Mouse (Mus musculus): ENCODE results near the gene Cox8b. TPM values are rescaled to one million over a fixed set of nuclear protein-coding genes. Genes with fewer than 3 reads are reported as not detected.

The Cox8b gene
- polyA plus RNA-seq, 1 experiment from 2014 or later: not detected

- peak within 1 kb of the TSS; percentile 93 for H3K27ac ChIP-seq
- peaks cover 66% of the 10 kb centered on the region for H3K36me3 ChIP-seq (ENCODE audit: poor library complexity, severe bottlenecking)
- H3K4me1 ChIP-seq: peaks cover 32% of the 10 kb centered on the region
- peak within 1 kb of the TSS; percentile 99 for H3K4me2 ChIP-seq
- peak within 1 kb of the TSS; percentile 84 for H3K4me3 ChIP-seq
- peak within 1 kb of the TSS; percentile 92 for H3K9ac ChIP-seq
- no peaks in the 10 kb centered on the region for H3K27me3 ChIP-seq
- H3K9me3 ChIP-seq (replicated peaks): no peaks in the 10 kb centered on the region
- peak; percentile 55 for ATAC-seq
- 39% methylated on average over 39 of the region's 40 CpGs for WGBS
These were observed 42.4 kb downstream of the Cox8b start, which contains the start of gene Bet1l for GRCm38 (mm10) chr7:140857550-140858505. Gene Bet1l (minus strand): TSS chr7:140857577.

- H3K4me2 ChIP-seq: peak within 1 kb of the TSS; percentile 99
- no peaks in the 10 kb centered on the region for H3K27me3 ChIP-seq
- H3K4me1 ChIP-seq: peaks cover 32% of the 10 kb centered on the region
- H3K36me3 ChIP-seq (ENCODE audit: poor library complexity, severe bottlenecking): peaks cover 66% of the 10 kb centered on the region
- no peaks in the 10 kb centered on the region for H3K9me3 ChIP-seq (replicated peaks)
- 0% methylated on average over 50 of the region's 50 CpGs for WGBS
- H3K4me3 ChIP-seq: peak within 1 kb of the TSS; percentile 84
- H3K27ac ChIP-seq: peak within 1 kb of the TSS; percentile 93
- peak within 1 kb of the TSS; percentile 92 for H3K9ac ChIP-seq
- peak; percentile 83 for ATAC-seq
These were observed 43.3 kb downstream of the Cox8b start, which contains the start of gene Ric8a for GRCm38 (mm10) chr7:140856785-140857549. Gene Ric8a (plus strand): TSS chr7:140856957.

- peaks cover 32% of the 10 kb centered on the region for H3K4me1 ChIP-seq
- peak; percentile 80 for ATAC-seq
- no peaks in the 10 kb centered on the region for H3K27me3 ChIP-seq
- H3K36me3 ChIP-seq (ENCODE audit: poor library complexity, severe bottlenecking): peaks cover 65% of the 10 kb centered on the region
- WGBS: 2% methylated on average over 51 of the region's 51 CpGs
- H3K9ac ChIP-seq: peak within 1 kb of the TSS; percentile 92
- no peaks in the 10 kb centered on the region for H3K9me3 ChIP-seq (replicated peaks)
- peak within 1 kb of the TSS; percentile 99 for H3K4me2 ChIP-seq
- H3K27ac ChIP-seq: peak within 1 kb of the TSS; percentile 93
- peak within 1 kb of the TSS; percentile 84 for H3K4me3 ChIP-seq
These were observed 44.1 kb downstream of the Cox8b start, which contains the start of gene Gm45785 for GRCm38 (mm10) chr7:140855860-140856784. Gene Gm45785 (minus strand): TSS chr7:140856331.

- Histone ChIP-seq H3K36me3 (ENCODE audit: poor library complexity, severe bottlenecking) (peaks cover 59% of the 10 kb centered on the region), H3K4me1 (peaks cover 32% of the 10 kb centered on the region), H3K4me3 (peak overlapping the region; percentile 84), H3K9ac (peak overlapping the region; percentile 92), H3K9me3 (replicated peaks) (no peaks in the 10 kb centered on the region), H3K4me2 (peak overlapping the region; percentile 99), H3K27me3 (no peaks in the 10 kb centered on the region), H3K27ac (no peak overlapping the region)
- 75% methylated on average over 9 of the region's 9 CpGs for WGBS
- ATAC-seq: no peak
These were observed 45.1 kb downstream of the Cox8b start for GRCm38 (mm10) chr7:140855181-140855580.

GRCm38 (mm10) chr7:140854483-140854882, 45.8 kb downstream of the Cox8b start:
- no peaks in the 10 kb centered on the region for H3K9me3 ChIP-seq (replicated peaks)
- no peak overlapping the region for H3K4me2 ChIP-seq
- H3K36me3 ChIP-seq (ENCODE audit: poor library complexity, severe bottlenecking): peaks cover 52% of the 10 kb centered on the region
- no peak overlapping the region for H3K27ac ChIP-seq
- WGBS: 96% methylated on average over 18 of the region's 18 CpGs
- no peak overlapping the region for H3K9ac ChIP-seq
- H3K27me3 ChIP-seq: no peaks in the 10 kb centered on the region
- ATAC-seq: no peak
- peaks cover 31% of the 10 kb centered on the region for H3K4me1 ChIP-seq
- H3K4me3 ChIP-seq: 0 out of 2 replicates have a peak overlapping the region, but pooled peaks have one; percentile 84

- Histone ChIP-seq H3K9me3 (replicated peaks) (no peaks in the 10 kb centered on the region), H3K4me2 (no peak overlapping the region), H3K4me3 (no peak overlapping the region), H3K36me3 (ENCODE audit: poor library complexity, severe bottlenecking) (peaks cover 41% of the 10 kb centered on the region), H3K27ac (no peak overlapping the region), H3K9ac (no peak overlapping the region), H3K27me3 (no peaks in the 10 kb centered on the region), H3K4me1 (peaks cover 20% of the 10 kb centered on the region)
- ATAC-seq: no peak
- 87% methylated on average over 9 of the region's 9 CpGs for WGBS
These were observed 46.9 kb downstream of the Cox8b start for GRCm38 (mm10) chr7:140853386-140853785.

- Histone ChIP-seq H3K4me2 (no peak overlapping the region), H3K9ac (no peak overlapping the region), H3K4me1 (peaks cover 15% of the 10 kb centered on the region), H3K36me3 (ENCODE audit: poor library complexity, severe bottlenecking) (peaks cover 40% of the 10 kb centered on the region), H3K4me3 (no peak overlapping the region), H3K9me3 (replicated peaks) (no peaks in the 10 kb centered on the region), H3K27me3 (no peaks in the 10 kb centered on the region), H3K27ac (no peak overlapping the region)
- WGBS: over 99% methylated on average over 4 of the region's 4 CpGs
- ATAC-seq: no peak
These were observed 48.3 kb downstream of the Cox8b start for GRCm38 (mm10) chr7:140851916-140852315.

Other genes starting within 250 kb of the Cox8b start
- gene Olfr539, start 240.5 kb downstream of the Cox8b start, polyA plus RNA-seq (2015; fragmentation: Nextera tagmentation; extraction: Ambion mirVana): 0.01 TPM in 1 of 2 replicates, not detected in the other
- not detected in 2 replicates for gene Olfr45, start 218.5 kb downstream of the Cox8b start, polyA plus RNA-seq (2015; fragmentation: Nextera tagmentation; extraction: Ambion mirVana)
- gene Olfr541, start 203.2 kb downstream of the Cox8b start, polyA plus RNA-seq (2015; fragmentation: Nextera tagmentation; extraction: Ambion mirVana): not detected in 2 replicates
- not detected in 2 replicates for gene Cyp2e1, start 136.7 kb downstream of the Cox8b start, polyA plus RNA-seq (2015; fragmentation: Nextera tagmentation; extraction: Ambion mirVana)
- 0.28 TPM in 1 of 2 replicates, not detected in the other for gene Syce1, start 112.6 kb downstream of the Cox8b start, polyA plus RNA-seq (2015; fragmentation: Nextera tagmentation; extraction: Ambion mirVana)
- 8.7 and 10.6 TPM in 2 replicates for gene Zfp941, start 78.3 kb downstream of the Cox8b start, polyA plus RNA-seq (2015; fragmentation: Nextera tagmentation; extraction: Ambion mirVana)
- not detected in 2 replicates for gene Urah, start 65.4 kb downstream of the Cox8b start, polyA plus RNA-seq (2015; fragmentation: Nextera tagmentation; extraction: Ambion mirVana)
- gene Scgb1c1, start 54.9 kb downstream of the Cox8b start, polyA plus RNA-seq (2015; fragmentation: Nextera tagmentation; extraction: Ambion mirVana): not detected in 2 replicates
- gene Odf3, start 52.6 kb downstream of the Cox8b start, polyA plus RNA-seq (2015; fragmentation: Nextera tagmentation; extraction: Ambion mirVana): not detected in 2 replicates
- not detected in 2 replicates for gene Gm45785, start 44.1 kb downstream of the Cox8b start, polyA plus RNA-seq (2015; fragmentation: Nextera tagmentation; extraction: Ambion mirVana)
- 65.7 and 80.4 TPM in 2 replicates for gene Ric8a, start 43.5 kb downstream of the Cox8b start, polyA plus RNA-seq (2015; fragmentation: Nextera tagmentation; extraction: Ambion mirVana)
- gene Bet1l, start 42.9 kb downstream of the Cox8b start, polyA plus RNA-seq (2015; fragmentation: Nextera tagmentation; extraction: Ambion mirVana): 34.6 and 38.7 TPM in 2 replicates
- 310 and 318 TPM in 2 replicates for gene Psmd13, start 18.5 kb downstream of the Cox8b start, polyA plus RNA-seq (2015; fragmentation: Nextera tagmentation; extraction: Ambion mirVana)
- gene Sirt3, start 18.1 kb downstream of the Cox8b start, polyA plus RNA-seq (2015; fragmentation: Nextera tagmentation; extraction: Ambion mirVana): 29.4 and 31.0 TPM in 2 replicates
- gene Nlrp6, start 20.5 kb upstream of the Cox8b start, polyA plus RNA-seq (2015; fragmentation: Nextera tagmentation; extraction: Ambion mirVana): 0.22 and 0.28 TPM in 2 replicates
- 8.2 and 9.4 TPM in 2 replicates for gene Pgghg, start 40.9 kb upstream of the Cox8b start, polyA plus RNA-seq (2015; fragmentation: Nextera tagmentation; extraction: Ambion mirVana)
- 0.45 and 0.64 TPM in 2 replicates for gene Ifitm5, start 49.8 kb upstream of the Cox8b start, polyA plus RNA-seq (2015; fragmentation: Nextera tagmentation; extraction: Ambion mirVana)
- not detected in 2 replicates for gene Gm45717, start 55.5 kb upstream of the Cox8b start, polyA plus RNA-seq (2015; fragmentation: Nextera tagmentation; extraction: Ambion mirVana)
- 147 and 153 TPM in 2 replicates for gene Ifitm2, start 55.5 kb upstream of the Cox8b start, polyA plus RNA-seq (2015; fragmentation: Nextera tagmentation; extraction: Ambion mirVana)
- 2.7 and 4.8 TPM in 2 replicates for gene Ifitm1, start 66.8 kb upstream of the Cox8b start, polyA plus RNA-seq (2015; fragmentation: Nextera tagmentation; extraction: Ambion mirVana)
- gene Ifitm3, start 110.3 kb upstream of the Cox8b start, polyA plus RNA-seq (2015; fragmentation: Nextera tagmentation; extraction: Ambion mirVana): 12.7 and 18.1 TPM in 2 replicates
- gene Ifitm6, start 117.5 kb upstream of the Cox8b start, polyA plus RNA-seq (2015; fragmentation: Nextera tagmentation; extraction: Ambion mirVana): not detected in 2 replicates
- gene Gm17387, start 128.7 kb upstream of the Cox8b start, polyA plus RNA-seq (2015; fragmentation: Nextera tagmentation; extraction: Ambion mirVana): not detected in 2 replicates
- 33.0 and 34.7 TPM in 2 replicates for gene B4galnt4, start 160.7 kb upstream of the Cox8b start, polyA plus RNA-seq (2015; fragmentation: Nextera tagmentation; extraction: Ambion mirVana)
- 0.25 TPM in 1 of 2 replicates, not detected in the other for gene Pkp3, start 177.8 kb upstream of the Cox8b start, polyA plus RNA-seq (2015; fragmentation: Nextera tagmentation; extraction: Ambion mirVana)
- gene Sigirr, start 200.1 kb upstream of the Cox8b start, polyA plus RNA-seq (2015; fragmentation: Nextera tagmentation; extraction: Ambion mirVana): 1.5 and 1.7 TPM in 2 replicates
- gene Ano9, start 217.4 kb upstream of the Cox8b start, polyA plus RNA-seq (2015; fragmentation: Nextera tagmentation; extraction: Ambion mirVana): 0.13 TPM in 1 of 2 replicates, not detected in the other
- 61.1 and 69.5 TPM in 2 replicates for gene Ptdss2, start 221.9 kb upstream of the Cox8b start, polyA plus RNA-seq (2015; fragmentation: Nextera tagmentation; extraction: Ambion mirVana)

Measured in forebrain, embryonic 13.5 days (tissue).